ENCODE assay signal across 20 mouse cellular contexts in genomic region chr3:66649271-66649670, GRCm38 (mm10).
A peak's percentile ranks its signal among the peaks of the same experiment; 100 is the strongest.
DNase-seq lines count a peak whose midpoint lies in the region; TF ChIP-seq lines count a peak whose summit lies in the region.
"Had no signal": no experiment of that assay in that cellular context is flagged by ENCODE, and none has a peak within 500 bp of the region (broad histone marks: within the 10 kb centered on the region; RNA-seq: fewer than 3 reads in every experiment).

No protein-coding gene starts in this region.

- intact Hi-C loops in left cerebral cortex, postnatal 4 days (cut with DNase I) = no loop called here
- intact Hi-C loops in left cerebral cortex, postnatal 14 days (cut with DNase I) = no loop called here

- no peaks in the 10 kb centered on the region for H3K36me3 ChIP-seq in heart, embryonic 10.5 days
- H3K36me3 ChIP-seq: G1E had no signal

- H3K27me3 ChIP-seq in cerebellum, adult 2 months (ENCODE audit: control insufficient read depth, insufficient read depth, low read length) = no peaks in the 10 kb centered on the region
- H3K27me3 ChIP-seq in heart, embryonic 10.5 days (ENCODE audit: insufficient read depth, poor library complexity, severe bottlenecking) = no peaks in the 10 kb centered on the region
- H3K27me3 ChIP-seq: CH12.LX, Patski had no signal

- 70% methylated on average over 4 of the region's 4 CpGs for WGBS in cerebellum, adult 2 months
- WGBS in heart, embryonic 10.5 days = 85% methylated on average over 4 of the region's 4 CpGs

- no peak for TF ChIP-seq POLR2A in cerebellum, adult 2 months (IDR thresholded peaks at IDR 0.05; ENCODE audit: borderline replicate concordance, insufficient read depth, low read length)

- H3K4me3 ChIP-seq in cerebellum, adult 2 months (replicated peaks; ENCODE audit: insufficient read depth, low read depth, low read length) = no peak overlapping the region
- no peak overlapping the region for H3K4me3 ChIP-seq in heart, embryonic 10.5 days

- H3K4me1 ChIP-seq in cerebellum, adult 2 months (ENCODE audit: control insufficient read depth, insufficient read depth, low read length) = no peaks in the 10 kb centered on the region
- peaks cover 10% of the 10 kb centered on the region; the same call in 1 of the 2 replicates for H3K4me1 ChIP-seq in heart, embryonic 10.5 days

- peak; percentile 44 to 66 for DNase-seq in cerebellum, postnatal 10 days
- no peak for DNase-seq in cerebellum, adult 2 months
- DNase-seq in cerebellum, postnatal 14 days = peak; percentile 31 to 41
- DNase-seq in cerebellum, adult 9-10 months = no peak
- peak; percentile 71 for DNase-seq in heart, adult 11 months
- no peak for DNase-seq in heart, embryonic 10.5 days (ENCODE audit: low spot score)
- peak; percentile 19 for DNase-seq in left cerebral cortex, postnatal 4 days
- no peak for DNase-seq in left cerebral cortex, postnatal 14 days (ENCODE audit: low spot score in 2 of 2)
- DNase-seq: adrenal gland, adult 2 months; adrenal gland, adult 8-10 months; adrenal gland, postnatal 10 days; adrenal gland, postnatal 14 days; adrenal gland, postnatal 25 days; adrenal gland, postnatal 36 days; B cell, adult 2 months; cerebellum, adult 11 months; cerebellum, adult 11-12 months had no signal

- no peak overlapping the region for H3K27ac ChIP-seq in cerebellum, adult 2 months (ENCODE audit: insufficient read depth, low read length)
- H3K27ac ChIP-seq in heart, embryonic 10.5 days = no peak overlapping the region

- no peak for TF ChIP-seq CTCF in cerebellum, adult 2 months (IDR thresholded peaks at IDR 0.05; ENCODE audit: borderline replicate concordance, insufficient read depth, low read depth, low read length)

- no peaks in the 10 kb centered on the region for H3K9me3 ChIP-seq in heart, embryonic 10.5 days
- H3K9me3 ChIP-seq: G1E had no signal

Comparison
In these comparisons a context has a peak if more than half of its experiments do, and no peak if none do; other contexts are left out.
1. DNase-seq: peak in cerebellum, postnatal 10 days (2 of 2), cerebellum, postnatal 14 days (2 of 2), heart, adult 11 months (single experiment) and left cerebral cortex, postnatal 4 days (single experiment); none in cerebellum, adult 2 months (0 of 2), cerebellum, adult 9-10 months (single experiment), heart, embryonic 10.5 days (single experiment) and left cerebral cortex, postnatal 14 days (0 of 2).